Mouse (Mus musculus): ENCODE measurements at regions not wholly inside any gene's neighbourhood (a gene's known extent, or its start where the extent isn't known, plus 50 kb on each side); places are given as distances from the start of the nearest gene placed in this dataset.
"Not testable (repeated sequence)": the region's sequence is repeated elsewhere in the genome, so short reads cannot be mapped to it uniquely, and the experiment has no call there.

GRCm38 (mm10) chr10:99576301-99576700 is 183.2 kb downstream of the Csl start:
- no peaks in the 10 kb centered on the region for H3K4me1 ChIP-seq
- no peak for ATAC-seq (ENCODE audit: borderline replicate concordance, extremely low read depth, low FRiP score, low TSS enrichment)
- H3K9me3 ChIP-seq = no peaks in the 10 kb centered on the region
- no peak overlapping the region for H3K4me3 ChIP-seq
- H3K36me3 ChIP-seq = no peaks in the 10 kb centered on the region
- no peak overlapping the region for H3K9ac ChIP-seq
- H3K4me2 ChIP-seq = no peak overlapping the region
- no peaks in the 10 kb centered on the region for H3K27me3 ChIP-seq
- 38% methylated on average over 5 of the region's 5 CpGs for WGBS
- H3K27ac ChIP-seq = no peak overlapping the region

- no peaks in the 10 kb centered on the region for H3K4me1 ChIP-seq
- no peaks in the 10 kb centered on the region for H3K36me3 ChIP-seq
- H3K4me2 ChIP-seq = no peak overlapping the region
- H3K9ac ChIP-seq = no peak overlapping the region
- peak; percentile 23; the same call in 1 of the 2 replicates for ATAC-seq (ENCODE audit: borderline replicate concordance, extremely low read depth, low FRiP score, low TSS enrichment)
- H3K4me3 ChIP-seq = no peak overlapping the region
- H3K9me3 ChIP-seq = no peaks in the 10 kb centered on the region
- no peak overlapping the region for H3K27ac ChIP-seq
- whole genome bisulfite sequencing = 20% methylated on average over 12 of the region's 12 CpGs
- no peaks in the 10 kb centered on the region for H3K27me3 ChIP-seq
These were observed 182.3 kb downstream of the Csl start for GRCm38 (mm10) chr10:99577041-99577681.

GRCm38 (mm10) chr10:99578366-99578765 is 181.1 kb downstream of the Csl start:
- no peaks in the 10 kb centered on the region for H3K9me3 ChIP-seq
- no peak overlapping the region for H3K4me2 ChIP-seq
- H3K27ac ChIP-seq = no peak overlapping the region
- no peak for ATAC-seq (ENCODE audit: borderline replicate concordance, extremely low read depth, low FRiP score, low TSS enrichment)
- WGBS = 43% methylated on average over 4 of the region's 4 CpGs
- H3K9ac ChIP-seq = no peak overlapping the region
- H3K4me3 ChIP-seq = no peak overlapping the region
- no peaks in the 10 kb centered on the region for H3K36me3 ChIP-seq
- H3K27me3 ChIP-seq = no peaks in the 10 kb centered on the region
- H3K4me1 ChIP-seq = no peaks in the 10 kb centered on the region

GRCm38 (mm10) chr10:99580191-99580590 is 179.3 kb downstream of the Csl start:
- H3K27me3 ChIP-seq = no peaks in the 10 kb centered on the region
- ATAC-seq (ENCODE audit: borderline replicate concordance, extremely low read depth, low FRiP score, low TSS enrichment) = no peak
- H3K4me2 ChIP-seq = no peak overlapping the region
- H3K9ac ChIP-seq = no peak overlapping the region
- WGBS = 34% methylated on average over 8 of the region's 8 CpGs
- no peak overlapping the region for H3K4me3 ChIP-seq
- no peaks in the 10 kb centered on the region for H3K4me1 ChIP-seq
- no peaks in the 10 kb centered on the region for H3K36me3 ChIP-seq
- no peak overlapping the region for H3K27ac ChIP-seq
- H3K9me3 ChIP-seq = no peaks in the 10 kb centered on the region

- no peak for ATAC-seq (ENCODE audit: borderline replicate concordance, extremely low read depth, low FRiP score, low TSS enrichment)
- WGBS = 70% methylated on average over 8 of the region's 8 CpGs
- H3K36me3 ChIP-seq = no peaks in the 10 kb centered on the region
These were observed 178.4 kb downstream of the Csl start for GRCm38 (mm10) chr10:99581074-99581473.

GRCm38 (mm10) chr10:99584855-99585254 is 174.6 kb downstream of the Csl start:
- 75% methylated on average over 2 of the region's 2 CpGs for WGBS
- ATAC-seq (ENCODE audit: borderline replicate concordance, extremely low read depth, low FRiP score, low TSS enrichment) = no peak
- H3K4me2 ChIP-seq = no peak overlapping the region
- H3K4me3 ChIP-seq = no peak overlapping the region
- no peaks in the 10 kb centered on the region for H3K9me3 ChIP-seq
- no peak overlapping the region for H3K27ac ChIP-seq
- no peaks in the 10 kb centered on the region for H3K4me1 ChIP-seq
- H3K9ac ChIP-seq = no peak overlapping the region
- no peaks in the 10 kb centered on the region for H3K36me3 ChIP-seq
- no peaks in the 10 kb centered on the region for H3K27me3 ChIP-seq

More at GRCm38 (mm10) chr10:99581074-99581473, 178.4 kb downstream of the Csl start:
- Histone ChIP-seq H3K9ac (no peak overlapping the region), H3K4me3 (no peak overlapping the region), H3K27ac (no peak overlapping the region), H3K27me3 (no peaks in the 10 kb centered on the region), H3K4me1 (no peaks in the 10 kb centered on the region), H3K4me2 (no peak overlapping the region), H3K9me3 (no peaks in the 10 kb centered on the region)

GRCm38 (mm10) chr10:99592220-99592619 is 167.2 kb downstream of the Csl start:
- ATAC-seq (ENCODE audit: borderline replicate concordance, extremely low read depth, low FRiP score, low TSS enrichment) = no peak
- no peak overlapping the region for H3K27ac ChIP-seq
- H3K36me3 ChIP-seq = no peaks in the 10 kb centered on the region
- WGBS = 14% methylated on average over 9 of the region's 9 CpGs
- no peaks in the 10 kb centered on the region for H3K9me3 ChIP-seq
- H3K9ac ChIP-seq = no peak overlapping the region
- no peaks in the 10 kb centered on the region for H3K27me3 ChIP-seq
- H3K4me2 ChIP-seq = 0 out of 2 replicates have a peak overlapping the region, but pooled peaks have one; percentile 14
- H3K4me3 ChIP-seq = no peak overlapping the region
- peaks cover 3% of the 10 kb centered on the region; the same call in 1 of the 2 replicates for H3K4me1 ChIP-seq

GRCm38 (mm10) chr10:99595659-99596058 is 163.8 kb downstream of the Csl start:
- WGBS = 75% methylated on average over 14 of the region's 14 CpGs

GRCm38 (mm10) chr10:99599142-99600120 is 160.0 kb downstream of the Csl start:
- not testable (repeated sequence) for H3K4me1 ChIP-seq; H3K9me3 ChIP-seq; ATAC-seq (ENCODE audit: borderline replicate concordance, extremely low read depth, low FRiP score, low TSS enrichment); H3K36me3 ChIP-seq; H3K27me3 ChIP-seq
- Histone ChIP-seq H3K4me3 (peak overlapping the region; percentile 43), H3K4me2 (peak overlapping the region; percentile 45), H3K9ac (peak overlapping the region; percentile 22; the same call in 1 of the 2 replicates), H3K27ac (0 out of 2 replicates have a peak overlapping the region, but pooled peaks have one; percentile 1)
- 42% methylated on average over 23 of the region's 34 CpGs for WGBS

More at GRCm38 (mm10) chr10:99595659-99596058, 163.8 kb downstream of the Csl start:
- no peak overlapping the region for H3K4me3 ChIP-seq
- no peak overlapping the region for H3K27ac ChIP-seq
- no peaks in the 10 kb centered on the region for H3K36me3 ChIP-seq
- ATAC-seq (ENCODE audit: borderline replicate concordance, extremely low read depth, low FRiP score, low TSS enrichment) = peak; percentile 47; the same call in 1 of the 2 replicates
- H3K27me3 ChIP-seq = no peaks in the 10 kb centered on the region
- peaks cover 3% of the 10 kb centered on the region; the same call in 1 of the 2 replicates for H3K4me1 ChIP-seq
- H3K9ac ChIP-seq = no peak overlapping the region
- H3K9me3 ChIP-seq = no peaks in the 10 kb centered on the region; the same call in 1 of the 2 replicates
- no peak overlapping the region for H3K4me2 ChIP-seq

GRCm38 (mm10) chr10:99602331-99602730 is 157.1 kb downstream of the Csl start:
- no peak for ATAC-seq (ENCODE audit: borderline replicate concordance, extremely low read depth, low FRiP score, low TSS enrichment)
- Histone ChIP-seq H3K27me3 (no peaks in the 10 kb centered on the region), H3K9me3 (no peaks in the 10 kb centered on the region; the same call in 1 of the 2 replicates), H3K36me3 (no peaks in the 10 kb centered on the region), H3K27ac (no peak overlapping the region), H3K4me1 (no peaks in the 10 kb centered on the region), H3K4me2 (no peak overlapping the region), H3K4me3 (no peak overlapping the region), H3K9ac (no peak overlapping the region)
- WGBS = 76% methylated on average over 5 of the region's 5 CpGs

- ATAC-seq (ENCODE audit: borderline replicate concordance, extremely low read depth, low FRiP score, low TSS enrichment) = no peak
- Histone ChIP-seq H3K4me2 (no peak overlapping the region), H3K27ac (no peak overlapping the region), H3K4me1 (no peaks in the 10 kb centered on the region), H3K4me3 (no peak overlapping the region), H3K9ac (no peak overlapping the region), H3K27me3 (no peaks in the 10 kb centered on the region), H3K36me3 (no peaks in the 10 kb centered on the region), H3K9me3 (no peaks in the 10 kb centered on the region)
- WGBS = 91% methylated on average over 1 of the region's 1 CpGs
These were observed 155.3 kb downstream of the Csl start for GRCm38 (mm10) chr10:99604172-99604571.

GRCm38 (mm10) chr10:99608477-99608876 is 151.0 kb downstream of the Csl start:
- no peak overlapping the region for H3K4me3 ChIP-seq
- H3K36me3 ChIP-seq = no peaks in the 10 kb centered on the region
- H3K27ac ChIP-seq = no peak overlapping the region
- no peak for ATAC-seq (ENCODE audit: borderline replicate concordance, extremely low read depth, low FRiP score, low TSS enrichment)
- H3K9me3 ChIP-seq = no peaks in the 10 kb centered on the region
- H3K27me3 ChIP-seq = no peaks in the 10 kb centered on the region
- 88% methylated on average over 10 of the region's 10 CpGs for WGBS
- H3K9ac ChIP-seq = no peak overlapping the region
- no peak overlapping the region for H3K4me2 ChIP-seq
- no peaks in the 10 kb centered on the region for H3K4me1 ChIP-seq

All from lung, embryonic 15.5 days (tissue).